Mouse (Mus musculus): ENCODE measurements at regions not wholly inside any gene's neighbourhood (a gene's known extent, or its start where the extent isn't known, plus 50 kb on each side); places are given as distances from the start of the nearest gene placed in this dataset.

DNA sequence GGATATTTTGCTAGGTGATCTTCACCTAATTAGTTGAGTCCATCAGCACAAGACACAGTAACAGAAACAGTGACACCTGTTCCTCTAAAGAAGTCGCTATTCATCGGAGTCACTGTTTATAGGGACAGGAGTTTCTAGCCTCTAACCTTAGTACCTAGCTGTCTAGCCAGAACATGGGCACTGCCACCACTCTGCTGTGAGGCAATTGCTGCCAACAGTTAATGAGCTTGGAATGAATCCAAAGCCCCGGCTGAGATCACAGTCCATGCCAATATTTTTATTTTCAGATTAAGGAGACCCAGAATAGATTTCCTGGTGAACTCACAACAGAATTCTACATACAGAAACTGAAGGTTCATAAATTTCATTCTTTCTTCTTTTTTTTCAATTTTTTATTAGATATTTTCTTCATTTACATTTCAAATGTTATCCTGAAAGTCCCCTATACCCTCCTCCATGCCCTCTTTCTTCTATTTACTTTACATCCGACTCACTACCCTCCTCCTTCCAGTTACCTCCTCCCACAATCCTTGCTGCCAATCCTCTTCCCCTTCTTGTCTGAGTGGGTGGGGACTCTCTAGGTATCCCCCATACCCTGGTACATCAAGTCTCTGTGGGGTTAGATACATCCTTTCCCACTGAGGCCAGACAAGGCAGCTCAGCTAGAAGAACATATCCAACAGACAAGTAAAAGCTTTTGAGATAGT, 276.9 kb upstream of the Clec14a start:
- no peak for TF ChIP-seq ZNF384 (IDR thresholded peaks at IDR 0.05; ENCODE audit: low read depth, low read length)
- no peak for TF ChIP-seq TCF12 (IDR thresholded peaks at IDR 0.05; ENCODE audit: low read depth, low read length)
- no peak for TF ChIP-seq HCFC1 (IDR thresholded peaks at IDR 0.05; ENCODE audit: low read depth, low read length)
